Mouse (Mus musculus) embryonic fibroblast, embryonic 13.5 days (primary cell): ENCODE measurements at regions not wholly inside any gene's neighbourhood (a gene's known extent, or its start where the extent isn't known, plus 50 kb on each side); places are given as distances from the start of the nearest gene placed in this dataset.

Experiments used
- CTCF ChIP-seq: IDR thresholded peaks from 2 replicates; pipeline ENCODE4 v1.5.1; 2011; ENCODE audit warnings: mild to moderate bottlenecking, control low read depth, low read length, moderate library complexity, borderline replicate concordance; ENCODE audit not compliant: insufficient read depth
- POLR2A ChIP-seq: IDR thresholded peaks from 2 replicates; pipeline ENCODE4 v1.6.1; 2011; ENCODE audit warnings: low read depth, mild to moderate bottlenecking, control low read depth, low read length, moderate library complexity

DNA sequence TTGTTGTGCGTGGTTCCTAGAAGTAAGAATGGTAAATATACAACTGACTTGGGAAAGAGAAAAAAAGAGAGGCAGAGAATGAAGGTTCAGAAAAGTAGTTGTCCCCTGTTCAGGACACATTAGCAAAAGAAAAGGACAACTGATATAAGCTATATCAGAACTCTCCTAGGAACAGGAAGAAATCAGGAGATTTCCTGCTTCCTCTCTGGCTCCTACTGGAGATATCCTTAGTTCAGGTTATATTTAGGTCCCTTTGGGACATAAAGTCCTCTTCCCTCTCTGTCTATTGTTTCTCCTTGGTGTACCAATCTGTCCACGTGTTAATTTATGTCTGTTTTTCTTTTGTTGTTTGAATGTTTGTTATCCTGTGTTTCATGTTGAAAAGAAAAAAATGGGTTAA is 410.7 kb upstream of the Marcks start:
- TF ChIP-seq POLR2A: no peak
- no peak for TF ChIP-seq CTCF
